Mouse (Mus musculus): Measurements from ENCODE around the gene Ccl17.

Gene Ccl17

GRCm38 (mm10) chr8:94789256-94789955 lies 20.8 kb upstream of the Ccl17 start:
- no peak for DNase-seq (ENCODE audit: low read depth, low spot score)

- no peak for DNase-seq (ENCODE audit: low read depth, low spot score)
Measured at GRCm38 (mm10) chr8:94794368-94794767, 15.9 kb upstream of the Ccl17 start.

GRCm38 (mm10) chr8:94794782-94795181 lies 15.5 kb upstream of the Ccl17 start:
- DNase-seq (ENCODE audit: low read depth, low spot score), result no peak

GRCm38 (mm10) chr8:94800278-94800968 lies 9.8 kb upstream of the Ccl17 start:
- no peak for DNase-seq (ENCODE audit: low read depth, low spot score)

GRCm38 (mm10) chr8:94801293-94802095 lies 8.8 kb upstream of the Ccl17 start:
- no peak for DNase-seq (ENCODE audit: low read depth, low spot score)

GRCm38 (mm10) chr8:94802375-94802774 lies 7.9 kb upstream of the Ccl17 start:
- peak; percentile 60 for DNase-seq (ENCODE audit: low read depth, low spot score)

- peak; percentile 42 for DNase-seq (ENCODE audit: low read depth, low spot score)
Measured at GRCm38 (mm10) chr8:94803551-94803950, 6.7 kb upstream of the Ccl17 start.

- DNase-seq (ENCODE audit: low read depth, low spot score), result no peak
Measured at GRCm38 (mm10) chr8:94804546-94805340, 5.5 kb upstream of the Ccl17 start.

GRCm38 (mm10) chr8:94805811-94806210 lies 4.4 kb upstream of the Ccl17 start:
- DNase-seq (ENCODE audit: low read depth, low spot score), result no peak

GRCm38 (mm10) chr8:94807506-94807905 lies 2.7 kb upstream of the Ccl17 start:
- DNase-seq (ENCODE audit: low read depth, low spot score), result no peak

GRCm38 (mm10) chr8:94808372-94808771 lies 1.9 kb upstream of the Ccl17 start:
- no peak for DNase-seq (ENCODE audit: low read depth, low spot score)

GRCm38 (mm10) chr8:94810855-94811254 lies 602 bp downstream of the Ccl17 start:
- DNase-seq (ENCODE audit: low read depth, low spot score), result no peak

- DNase-seq (ENCODE audit: low read depth, low spot score), result no peak
Measured at GRCm38 (mm10) chr8:94811654-94812053, 1.4 kb downstream of the Ccl17 start.

- peak; percentile 83 for DNase-seq (ENCODE audit: low read depth, low spot score)
Measured at GRCm38 (mm10) chr8:94812645-94813098, 2.4 kb downstream of the Ccl17 start.

- peak; percentile 45 for DNase-seq (ENCODE audit: low read depth, low spot score)
Measured at GRCm38 (mm10) chr8:94814556-94814955, 4.3 kb downstream of the Ccl17 start.

- peak; percentile 32 for DNase-seq (ENCODE audit: low read depth, low spot score)
Measured at GRCm38 (mm10) chr8:94817933-94818332, 7.7 kb downstream of the Ccl17 start.

- no peak for DNase-seq (ENCODE audit: low read depth, low spot score)
Measured at GRCm38 (mm10) chr8:94819671-94820179, 9.5 kb downstream of the Ccl17 start.

GRCm38 (mm10) chr8:94820553-94820952 lies 10.3 kb downstream of the Ccl17 start:
- DNase-seq (ENCODE audit: low read depth, low spot score), result no peak

- DNase-seq (ENCODE audit: low read depth, low spot score), result no peak
Measured at GRCm38 (mm10) chr8:94821381-94821780, 11.1 kb downstream of the Ccl17 start.

- peak; percentile 47 for DNase-seq (ENCODE audit: low read depth, low spot score)
Measured at GRCm38 (mm10) chr8:94822637-94823560, 12.6 kb downstream of the Ccl17 start.
